Mouse (Mus musculus) embryonic fibroblast, embryonic 13.5 days (primary cell): ENCODE data around the gene Cep68.

ENCODE experiments used
- CTCF ChIP-seq: IDR thresholded peaks from 2 replicates; pipeline ENCODE4 v1.5.1; 2011; ENCODE audit warnings: mild to moderate bottlenecking, control low read depth, low read length, moderate library complexity, borderline replicate concordance; ENCODE audit not compliant: insufficient read depth
- POLR2A ChIP-seq: IDR thresholded peaks from 2 replicates; pipeline ENCODE4 v1.6.1; 2011; ENCODE audit warnings: low read depth, mild to moderate bottlenecking, control low read depth, low read length, moderate library complexity

DNA sequence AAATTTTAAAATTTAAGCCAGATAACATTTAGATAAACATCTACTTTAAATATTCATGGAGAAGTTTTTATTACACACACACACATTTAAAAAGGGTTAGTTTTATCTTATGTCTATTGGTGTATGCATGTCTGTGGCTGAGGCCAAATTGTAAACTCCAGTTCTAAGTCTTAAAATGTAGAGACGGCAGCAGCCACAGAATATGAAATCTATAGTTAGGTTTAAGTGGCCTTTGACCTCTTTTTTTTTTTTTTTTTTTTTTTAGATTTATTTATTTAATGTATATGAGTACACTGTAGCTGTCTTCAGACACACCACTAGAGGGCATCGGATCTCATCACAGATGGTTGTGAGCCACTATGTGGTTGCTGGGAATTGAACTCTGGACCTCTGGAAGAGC, 41.6 kb downstream of the Cep68 start:
- no peak for TF ChIP-seq CTCF
- TF ChIP-seq POLR2A, result no peak
